Comparison of ENCODE assay signal across 13 mouse cellular contexts in genomic region chr11:98910415-98910814, GRCm38 (mm10). TPM values are rescaled to one million over a fixed set of nuclear protein-coding genes. Genes with fewer than 3 reads are reported as not detected.
DNase-seq lines count a peak whose midpoint lies in the region; ATAC-seq and TF ChIP-seq lines count a peak whose summit lies in the region.
"Had no signal": no experiment of that assay in that cellular context is flagged by ENCODE, and none has a peak within 500 bp of the region (broad histone marks: within the 10 kb centered on the region; RNA-seq: fewer than 3 reads in every experiment).

No protein-coding gene starts in this region.

- peak overlapping the region; percentile 30; the same call in 1 of the 2 replicates for H3K9ac ChIP-seq in embryonic facial prominence, embryonic 12.5 days
- H3K9ac ChIP-seq in heart, embryonic 13.5 days, result peak overlapping the region; percentile 84
- H3K9ac ChIP-seq in liver, embryonic 14.5 days (replicated peaks), result peak overlapping the region; percentile 67

- H3K9me3 ChIP-seq in embryonic facial prominence, embryonic 12.5 days, result no peaks in the 10 kb centered on the region
- H3K9me3 ChIP-seq in embryonic facial prominence, embryonic 10.5 days, result no peaks in the 10 kb centered on the region
- H3K9me3 ChIP-seq in heart, embryonic 10.5 days, result no peaks in the 10 kb centered on the region
- H3K9me3 ChIP-seq in heart, embryonic 13.5 days, result no peaks in the 10 kb centered on the region
- no peaks in the 10 kb centered on the region for H3K9me3 ChIP-seq in liver, embryonic 14.5 days (ENCODE audit: control insufficient read depth, low read length)

- no peak overlapping the region for H3K4me2 ChIP-seq in embryonic facial prominence, embryonic 12.5 days (replicated peaks)
- peak overlapping the region; percentile 96 for H3K4me2 ChIP-seq in heart, embryonic 13.5 days
- H3K4me2 ChIP-seq in liver, embryonic 14.5 days (ENCODE audit: low read depth), result peak overlapping the region; percentile 89

- peaks cover 41% of the 10 kb centered on the region for H3K36me3 ChIP-seq in embryonic facial prominence, embryonic 12.5 days
- peaks cover 75% of the 10 kb centered on the region for H3K36me3 ChIP-seq in embryonic facial prominence, embryonic 10.5 days (replicated peaks)
- peaks cover 57% of the 10 kb centered on the region for H3K36me3 ChIP-seq in heart, embryonic 10.5 days
- H3K36me3 ChIP-seq in heart, embryonic 13.5 days, result peaks cover 56% of the 10 kb centered on the region
- H3K36me3 ChIP-seq in liver, embryonic 14.5 days (replicated peaks; ENCODE audit: control insufficient read depth, insufficient read depth, low read depth), result peaks cover 67% of the 10 kb centered on the region

- DNase-seq in embryonic facial prominence, embryonic 10.5 days (ENCODE audit: low spot score), result no peak
- DNase-seq in heart, embryonic 10.5 days (ENCODE audit: low spot score), result no peak
- no peak for DNase-seq in heart, postnatal 36 days
- no peak for DNase-seq in liver, embryonic 14.5 days (ENCODE audit: low read depth in 3 of 3, low spot score in 3 of 3)
- no peak for DNase-seq in layer of hippocampus, postnatal 36 days
- no peak for DNase-seq in urinary bladder, adult 18-20 months (ENCODE audit: low spot score in 2 of 2)
- DNase-seq: adrenal gland, adult 8-10 months; cerebellum, adult 11 months had no signal

- WGBS in embryonic facial prominence, embryonic 12.5 days, result 94% methylated on average over 11 of the region's 11 CpGs
- WGBS in embryonic facial prominence, embryonic 10.5 days, result 96% methylated on average over 11 of the region's 11 CpGs
- WGBS in heart, embryonic 10.5 days, result 76% methylated on average over 11 of the region's 11 CpGs
- WGBS in heart, embryonic 13.5 days, result 73% methylated on average over 11 of the region's 11 CpGs
- WGBS in liver, embryonic 14.5 days (ENCODE audit: insufficient replicate concordance), result 83% methylated on average over 11 of the region's 11 CpGs

- no peak for ATAC-seq in embryonic facial prominence, embryonic 12.5 days (ENCODE audit: insufficient number of reproducible peaks, insufficient read depth, low FRiP score, low TSS enrichment)
- no peak for ATAC-seq in heart, embryonic 13.5 days (ENCODE audit: extremely low read depth, insufficient number of reproducible peaks, low FRiP score, low TSS enrichment)
- no peak for ATAC-seq in liver, embryonic 14.5 days (ENCODE audit: insufficient read depth)
- ATAC-seq: hindbrain, embryonic 16.5 days had no signal

- peaks cover 25% of the 10 kb centered on the region for H3K4me1 ChIP-seq in embryonic facial prominence, embryonic 12.5 days
- H3K4me1 ChIP-seq in embryonic facial prominence, embryonic 10.5 days, result peaks cover 47% of the 10 kb centered on the region
- peaks cover 36% of the 10 kb centered on the region for H3K4me1 ChIP-seq in heart, embryonic 10.5 days
- H3K4me1 ChIP-seq in heart, embryonic 13.5 days, result peaks cover 36% of the 10 kb centered on the region
- peaks cover 39 to 52% of the 10 kb centered on the region in 2 experiments for H3K4me1 ChIP-seq in liver, embryonic 14.5 days (replicated peaks; ENCODE audit: control insufficient read depth in 2 of 2, insufficient read depth in 2 of 2, low read length in 1 of 2)

- intact Hi-C loops in heart, postnatal 36 days (cut with DNase I), result no loop called here

- H3K27me3 ChIP-seq in embryonic facial prominence, embryonic 12.5 days, result no peaks in the 10 kb centered on the region
- no peaks in the 10 kb centered on the region for H3K27me3 ChIP-seq in embryonic facial prominence, embryonic 10.5 days (replicated peaks; ENCODE audit: low read depth, poor library complexity, severe bottlenecking)
- H3K27me3 ChIP-seq in heart, embryonic 10.5 days (ENCODE audit: insufficient read depth, poor library complexity, severe bottlenecking), result no peaks in the 10 kb centered on the region
- no peaks in the 10 kb centered on the region for H3K27me3 ChIP-seq in heart, embryonic 13.5 days (replicated peaks)
- no peaks in the 10 kb centered on the region for H3K27me3 ChIP-seq in liver, embryonic 14.5 days (ENCODE audit: control insufficient read depth, insufficient read depth, low read length)

- no peak overlapping the region for H3K27ac ChIP-seq in embryonic facial prominence, embryonic 12.5 days
- H3K27ac ChIP-seq in embryonic facial prominence, embryonic 10.5 days (replicated peaks), result no peak overlapping the region
- H3K27ac ChIP-seq in heart, embryonic 10.5 days, result no peak overlapping the region
- no peak overlapping the region for H3K27ac ChIP-seq in heart, embryonic 13.5 days (replicated peaks)
- peak overlapping the region; percentile 84 for H3K27ac ChIP-seq in liver, embryonic 14.5 days
- H3K27ac ChIP-seq: layer of hippocampus, adult 2 months had no signal

- H3K4me3 ChIP-seq in embryonic facial prominence, embryonic 12.5 days, result no peak overlapping the region
- no peak overlapping the region for H3K4me3 ChIP-seq in embryonic facial prominence, embryonic 10.5 days
- H3K4me3 ChIP-seq in heart, embryonic 10.5 days, result peak overlapping the region; percentile 79; the same call in 1 of the 2 replicates
- peak overlapping the region; percentile 12; the same call in 1 of the 2 replicates for H3K4me3 ChIP-seq in heart, embryonic 13.5 days
- peak overlapping the region; percentile 60 to 88 for H3K4me3 ChIP-seq in liver, embryonic 14.5 days (ENCODE audit: insufficient read depth in 1 of 2, low read depth in 2 of 2, low read length in 2 of 2)
- H3K4me3 ChIP-seq: layer of hippocampus, adult 2 months; myocyte had no signal

- no peak for TF ChIP-seq EP300 in liver, embryonic 14.5 days (IDR thresholded peaks at IDR 0.05; ENCODE audit: low read depth)

- TF ChIP-seq CTCF in liver, embryonic 14.5 days (IDR thresholded peaks at IDR 0.05; ENCODE audit: low read depth), result no peak

RNA-seq across cellular contexts. Expression of gene Cdc6, which starts 2.8 kb away (rescaled TPM):
- 33.1 and 34.7 TPM in 2 replicates for polyA plus RNA-seq in embryonic facial prominence, embryonic 12.5 days (2016; fragmentation: Nextera tagmentation; extraction: Ambion mirVana)
- polyA plus RNA-seq in embryonic facial prominence, embryonic 10.5 days (2016; fragmentation: Nextera tagmentation; extraction: Ambion mirVana), result 65.1 and 69.1 TPM in 2 replicates
- 39.3 and 47.7 TPM in 2 replicates for polyA plus RNA-seq in heart, embryonic 10.5 days (2016; fragmentation: Nextera tagmentation; extraction: Ambion mirVana)
- under 1 TPM; 0.14 to 0.49 TPM for total RNA-seq in heart, postnatal 36 days (2021)
- 21.1 and 22.9 TPM in 2 replicates for polyA plus RNA-seq in heart, embryonic 13.5 days (2015; fragmentation: Nextera tagmentation; extraction: Ambion mirVana)
- 16.9 and 28.6 TPM in 2 replicates for polyA plus RNA-seq in liver, embryonic 14.5 days (2012; rRNA removed)
- polyA plus RNA-seq in liver, embryonic 14.5 days (2014; fragmentation: Nextera tagmentation; extraction: Ambion mirVana), result 64.1 and 71.0 TPM in 2 replicates
- total RNA-seq in layer of hippocampus, postnatal 36 days (2021), result under 1 TPM; 0.50 to 0.88 TPM

RNA-seq across cellular contexts. Expression of gene Rara, which starts 17.2 kb away (rescaled TPM):
- 48.8 and 49.2 TPM in 2 replicates for polyA plus RNA-seq in embryonic facial prominence, embryonic 12.5 days (2016; fragmentation: Nextera tagmentation; extraction: Ambion mirVana)
- 34.0 and 35.6 TPM in 2 replicates for polyA plus RNA-seq in embryonic facial prominence, embryonic 10.5 days (2016; fragmentation: Nextera tagmentation; extraction: Ambion mirVana)
- 30.4 and 36.9 TPM in 2 replicates for polyA plus RNA-seq in heart, embryonic 10.5 days (2016; fragmentation: Nextera tagmentation; extraction: Ambion mirVana)
- total RNA-seq in heart, postnatal 36 days (2021), result 10 to 100 TPM; 10.5 to 13.6 TPM
- polyA plus RNA-seq in heart, embryonic 13.5 days (2015; fragmentation: Nextera tagmentation; extraction: Ambion mirVana), result 27.9 and 28.3 TPM in 2 replicates
- polyA plus RNA-seq in liver, embryonic 14.5 days (2012; rRNA removed), result 1.9 and 2.3 TPM in 2 replicates
- polyA plus RNA-seq in liver, embryonic 14.5 days (2014; fragmentation: Nextera tagmentation; extraction: Ambion mirVana), result 3.0 and 3.2 TPM in 2 replicates
- total RNA-seq in layer of hippocampus, postnatal 36 days (2021), result 10 to 100 TPM; 18.5 to 18.7 TPM

RNA-seq across cellular contexts. Expression of gene Wipf2, which starts 47.0 kb away (rescaled TPM):
- 5.0 TPM in 2 replicates for polyA plus RNA-seq in embryonic facial prominence, embryonic 12.5 days (2016; fragmentation: Nextera tagmentation; extraction: Ambion mirVana)
- 5.0 and 5.4 TPM in 2 replicates for polyA plus RNA-seq in embryonic facial prominence, embryonic 10.5 days (2016; fragmentation: Nextera tagmentation; extraction: Ambion mirVana)
- polyA plus RNA-seq in heart, embryonic 10.5 days (2016; fragmentation: Nextera tagmentation; extraction: Ambion mirVana), result 2.8 and 4.1 TPM in 2 replicates
- 10 to 100 TPM in 1 of 2 experiments, 1 to 10 TPM in 1; 8.1 to 10.2 TPM for total RNA-seq in heart, postnatal 36 days (2021)
- 2.3 and 2.6 TPM in 2 replicates for polyA plus RNA-seq in heart, embryonic 13.5 days (2015; fragmentation: Nextera tagmentation; extraction: Ambion mirVana)
- 2.0 and 2.1 TPM in 2 replicates for polyA plus RNA-seq in liver, embryonic 14.5 days (2012; rRNA removed)
- polyA plus RNA-seq in liver, embryonic 14.5 days (2014; fragmentation: Nextera tagmentation; extraction: Ambion mirVana), result 1.1 and 1.4 TPM in 2 replicates
- total RNA-seq in layer of hippocampus, postnatal 36 days (2021), result 10 to 100 TPM; 67.3 to 72.9 TPM

Comparison
In these comparisons a context has a peak if more than half of its experiments do, and no peak if none do; other contexts are left out.
1. H3K4me3 ChIP-seq: peak in heart, embryonic 10.5 days (single experiment), heart, embryonic 13.5 days (single experiment) and liver, embryonic 14.5 days (2 of 2); none in embryonic facial prominence, embryonic 12.5 days (single experiment) and embryonic facial prominence, embryonic 10.5 days (single experiment).
2. H3K9ac ChIP-seq: peak in every context shown above with its lines; median percentile 84 in heart, embryonic 13.5 days; 67 in liver, embryonic 14.5 days; 30 in embryonic facial prominence, embryonic 12.5 days.